Mouse (Mus musculus) neural tube, embryonic 14.5 days (tissue): ENCODE results near the gene Ppp1r35. TPM values are rescaled to one million over a fixed set of nuclear protein-coding genes. Genes with fewer than 3 reads are reported as not detected.

Source experiments
- polyA plus RNA-seq: library from polyadenylated mRNA; unstranded; fragments of >200 nt; fragmentation: Nextera tagmentation; extraction: Ambion mirVana; gene quantifications from 2 replicates; pipeline ENCODE4 v1.2.1, GENCODE M21; 2014

Gene Ppp1r35
- polyA plus RNA-seq, 1 experiment from 2014 or later, result 43.7 TPM

Other genes starting within 250 kb of the Ppp1r35 start
- not detected in 2 replicates for gene Epo, start 245.6 kb upstream of the Ppp1r35 start, polyA plus RNA-seq
- gene Gnb2, start 245.3 kb upstream of the Ppp1r35 start, polyA plus RNA-seq, result 553 and 557 TPM in 2 replicates
- gene Actl6b, start 225.3 kb upstream of the Ppp1r35 start, polyA plus RNA-seq, result 206 and 236 TPM in 2 replicates
- 4.9 and 5.8 TPM in 2 replicates for gene Tfr2, start 209.0 kb upstream of the Ppp1r35 start, polyA plus RNA-seq
- gene Mospd3, start 177.8 kb upstream of the Ppp1r35 start, polyA plus RNA-seq, result 80.5 and 90.7 TPM in 2 replicates
- gene Pcolce, start 165.1 kb upstream of the Ppp1r35 start, polyA plus RNA-seq, result 2.4 and 59.1 TPM in 2 replicates
- 0.19 TPM in 1 of 2 replicates, not detected in the other for gene Fbxo24, start 149.8 kb upstream of the Ppp1r35 start, polyA plus RNA-seq
- 16.0 and 18.4 TPM in 2 replicates for gene Lrch4, start 149.7 kb upstream of the Ppp1r35 start, polyA plus RNA-seq
- gene Gm20605, start 149.7 kb upstream of the Ppp1r35 start, polyA plus RNA-seq, result 6.5 and 7.9 TPM in 2 replicates
- 5.7 and 5.9 TPM in 2 replicates for gene Sap25, start 137.5 kb upstream of the Ppp1r35 start, polyA plus RNA-seq
- gene Irs3, start 133.1 kb upstream of the Ppp1r35 start, polyA plus RNA-seq, result 0.31 TPM in 1 of 2 replicates, not detected in the other
- 11.3 and 12.9 TPM in 2 replicates for gene Agfg2, start 94.1 kb upstream of the Ppp1r35 start, polyA plus RNA-seq
- 13.6 and 22.3 TPM in 2 replicates for gene Nyap1, start 37.2 kb upstream of the Ppp1r35 start, polyA plus RNA-seq
- 80.1 and 85.1 TPM in 2 replicates for gene Tsc22d4, start 33.1 kb upstream of the Ppp1r35 start, polyA plus RNA-seq
- 13.1 and 17.0 TPM in 2 replicates for gene Mepce, start 8.8 kb downstream of the Ppp1r35 start, polyA plus RNA-seq
- 11.2 and 13.9 TPM in 2 replicates for gene Zcwpw1, start 8.9 kb downstream of the Ppp1r35 start, polyA plus RNA-seq
- gene Pilra, start 57.4 kb downstream of the Ppp1r35 start, polyA plus RNA-seq, result not detected in 2 replicates
- gene Pilrb1, start 79.3 kb downstream of the Ppp1r35 start, polyA plus RNA-seq, result not detected in 2 replicates
- gene Pilrb2, start 93.0 kb downstream of the Ppp1r35 start, polyA plus RNA-seq, result not detected in 2 replicates
- gene Cyp3a13, start 142.8 kb downstream of the Ppp1r35 start, polyA plus RNA-seq, result not detected in 2 replicates
- gene Gjc3, start 184.2 kb downstream of the Ppp1r35 start, polyA plus RNA-seq, result 0.31 and 0.70 TPM in 2 replicates
- not detected in 2 replicates for gene Azgp1, start 202.7 kb downstream of the Ppp1r35 start, polyA plus RNA-seq
- not detected in 2 replicates for gene Smok3a, start 242.4 kb downstream of the Ppp1r35 start, polyA plus RNA-seq
- not detected in 2 replicates for gene Smok3b, start 242.6 kb downstream of the Ppp1r35 start, polyA plus RNA-seq